Mouse (Mus musculus): Measurements from ENCODE around the gene Pxmp4.

GRCm38 (mm10) chr2:154583906-154584872 lies 19.3 kb downstream of the Pxmp4 start:
- no peak for TF ChIP-seq TAL1 (IDR thresholded peaks at IDR 0.05; ENCODE audit: low read length)
- no peak for TF ChIP-seq GATA1 (IDR thresholded peaks at IDR 0.05; ENCODE audit: low read length)
